Mouse (Mus musculus): ENCODE results near the gene Noxa1.

Noxa1 gene

GRCm38 (mm10) chr2:25098956-25099355 lies 4.0 kb upstream of the Noxa1 start:
- no peak for DNase-seq (ENCODE audit: low read depth in 2 of 2, low spot score in 2 of 2)

- DNase-seq (ENCODE audit: low read depth in 2 of 2, low spot score in 2 of 2) = no peak
Observed at GRCm38 (mm10) chr2:25098005-25098615, 3.2 kb upstream of the Noxa1 start.

GRCm38 (mm10) chr2:25094785-25095108 lies 202 bp downstream of the Noxa1 start:
- no peak for DNase-seq (ENCODE audit: low read depth in 2 of 2, low spot score in 2 of 2)

- no peak for DNase-seq (ENCODE audit: low read depth in 2 of 2, low spot score in 2 of 2)
Observed at GRCm38 (mm10) chr2:25088636-25089035, 6.3 kb downstream of the Noxa1 start.

- no peak for DNase-seq (ENCODE audit: low read depth in 2 of 2, low spot score in 2 of 2)
Observed at GRCm38 (mm10) chr2:25087842-25088241, 7.1 kb downstream of the Noxa1 start.

GRCm38 (mm10) chr2:25085571-25085970 lies 9.4 kb downstream of the Noxa1 start:
- DNase-seq (ENCODE audit: low read depth in 2 of 2, low spot score in 2 of 2) = no peak

- no peak for DNase-seq (ENCODE audit: low read depth in 2 of 2, low spot score in 2 of 2)
Observed at GRCm38 (mm10) chr2:25083697-25084096, 11.3 kb downstream of the Noxa1 start.

GRCm38 (mm10) chr2:25080076-25080475 lies 14.9 kb downstream of the Noxa1 start, which contains the start of gene Entpd8:
Entpd8 (plus strand) TSS chr2:25080304.
- no peak for DNase-seq (ENCODE audit: low read depth in 2 of 2, low spot score in 2 of 2)

GRCm38 (mm10) chr2:25078967-25079366 lies 16.0 kb downstream of the Noxa1 start:
- DNase-seq (ENCODE audit: low read depth in 2 of 2, low spot score in 2 of 2) = no peak

- DNase-seq (ENCODE audit: low read depth in 2 of 2, low spot score in 2 of 2) = no peak
Observed at GRCm38 (mm10) chr2:25075506-25075905, 19.4 kb downstream of the Noxa1 start.

GRCm38 (mm10) chr2:25072398-25072797 lies 22.6 kb downstream of the Noxa1 start:
- no peak for DNase-seq (ENCODE audit: low read depth in 2 of 2, low spot score in 2 of 2)

- no peak for DNase-seq (ENCODE audit: low read depth in 2 of 2, low spot score in 2 of 2)
Observed at GRCm38 (mm10) chr2:25069537-25069936, 25.4 kb downstream of the Noxa1 start.

- DNase-seq (ENCODE audit: low read depth in 2 of 2, low spot score in 2 of 2) = no peak
Observed at GRCm38 (mm10) chr2:25066552-25066951, 28.4 kb downstream of the Noxa1 start.

- no peak for DNase-seq (ENCODE audit: low read depth in 2 of 2, low spot score in 2 of 2)
Observed at GRCm38 (mm10) chr2:25065537-25065936, 29.4 kb downstream of the Noxa1 start.

GRCm38 (mm10) chr2:25064285-25064684 lies 30.7 kb downstream of the Noxa1 start:
- DNase-seq (ENCODE audit: low read depth in 2 of 2, low spot score in 2 of 2) = no peak

- DNase-seq (ENCODE audit: low read depth in 2 of 2, low spot score in 2 of 2) = no peak
Observed at GRCm38 (mm10) chr2:25063523-25063922, 31.4 kb downstream of the Noxa1 start.

- DNase-seq (ENCODE audit: low read depth in 2 of 2, low spot score in 2 of 2) = no peak
Observed at GRCm38 (mm10) chr2:25058926-25059325, 36.0 kb downstream of the Noxa1 start.

GRCm38 (mm10) chr2:25055409-25056155 lies 39.4 kb downstream of the Noxa1 start:
- no peak for DNase-seq (ENCODE audit: low read depth in 2 of 2, low spot score in 2 of 2)

- no peak for DNase-seq (ENCODE audit: low read depth in 2 of 2, low spot score in 2 of 2)
Observed at GRCm38 (mm10) chr2:25055068-25055405, 39.9 kb downstream of the Noxa1 start.

GRCm38 (mm10) chr2:25054221-25055067 lies 40.5 kb downstream of the Noxa1 start, which contains the start of gene Nsmf:
Nsmf (plus strand) TSS chr2:25054355.
- peak; percentile 53 to 74 for DNase-seq (ENCODE audit: low read depth in 2 of 2, low spot score in 2 of 2)

GRCm38 (mm10) chr2:25053101-25053500 lies 41.8 kb downstream of the Noxa1 start:
- DNase-seq (ENCODE audit: low read depth in 2 of 2, low spot score in 2 of 2) = no peak

GRCm38 (mm10) chr2:25051450-25051849 lies 43.5 kb downstream of the Noxa1 start:
- DNase-seq (ENCODE audit: low read depth in 2 of 2, low spot score in 2 of 2) = no peak

Data from CD8-positive naive resting alpha-beta T cell, adult 2 months (primary cell).